Mouse (Mus musculus) intestine, postnatal 0 days (tissue): ENCODE results near the gene Btbd9. TPM values are rescaled to one million over a fixed set of nuclear protein-coding genes. Genes with fewer than 3 reads are reported as not detected.
A peak's percentile ranks its signal among the peaks of the same experiment; 100 is the strongest.
"Not testable (repeated sequence)": the region's sequence is repeated elsewhere in the genome, so short reads cannot be mapped to it uniquely, and the experiment has no call there.

ENCODE experiments used
- ATAC-seq: fragments of 200-750 bp; cut with Nextera tagmentation; 2 replicates; pipeline ENCODE4 v1.8.0; 2017; ENCODE audit warnings: mild to moderate bottlenecking, moderate TSS enrichment, moderate library complexity
- H3K27ac ChIP-seq: fragments of 300-500 bp; sonication (generic); 2 replicates; pipeline ENCODE4 v1.5.1; 2014; ENCODE audit warnings: mild to moderate bottlenecking, low read depth, low read length, moderate library complexity
- H3K27me3 ChIP-seq: fragments of 300-500 bp; sonication (generic); replicated peaks from 2 replicates; pipeline ENCODE4 v1.6.1; 2014; ENCODE audit warnings: low read length, mixed read lengths; ENCODE audit not compliant: control insufficient read depth, insufficient read depth
- H3K36me3 ChIP-seq: fragments of 300-500 bp; sonication (generic); 2 replicates; pipeline ENCODE4 v1.6.1; 2014; ENCODE audit warnings: mild to moderate bottlenecking, moderate library complexity; ENCODE audit not compliant: control insufficient read depth, insufficient read depth
- H3K4me1 ChIP-seq: fragments of 300-500 bp; sonication (generic); replicated peaks from 2 replicates; pipeline ENCODE4 v1.6.1; 2014; ENCODE audit warnings: antibody characterized with exemption, low read length, mixed read lengths; ENCODE audit not compliant: control insufficient read depth, insufficient read depth
- H3K4me2 ChIP-seq: fragments of 300-500 bp; sonication (generic); replicated peaks from 2 replicates; pipeline ENCODE4 v1.6.1; 2014; ENCODE audit warnings: low read depth, mild to moderate bottlenecking, moderate library complexity
- H3K4me3 ChIP-seq: fragments of 300-500 bp; sonication (generic); 2 replicates; pipeline ENCODE4 v1.5.1; 2014; ENCODE audit warnings: low read depth, low read length
- H3K9ac ChIP-seq: fragments of 300-500 bp; sonication (generic); 2 replicates; pipeline ENCODE4 v1.6.1; 2014; ENCODE audit warnings: mild to moderate bottlenecking, low read depth, low read length
- H3K9me3 ChIP-seq: fragments of 300-500 bp; sonication (generic); 2 replicates; pipeline ENCODE4 v1.6.1; 2016; ENCODE audit warnings: mixed run types; ENCODE audit not compliant: control insufficient read depth
- CTCF ChIP-seq: sonication (generic); IDR thresholded peaks from 2 replicates; pipeline ENCODE4 v1.5.1; 2016; ENCODE audit warnings: low read depth, mild to moderate bottlenecking, control low read depth, antibody characterized with exemption, moderate library complexity
- WGBS: fragments of 180-500 bp; shearing (Covaris S2); extraction: QIAGEN DNeasy Blood & Tissue Kit; methylation state at CpG from one replicate; pipeline ENCODE4 v1.1.7; 2014; 5-methylcytosine and 5-hydroxymethylcytosine counted together
- polyA plus RNA-seq: library from polyadenylated mRNA; unstranded; fragments of >200 nt; fragmentation: Nextera tagmentation; extraction: Ambion mirVana; gene quantifications from 2 replicates; pipeline ENCODE4 v1.2.1, GENCODE M21; 2015

Btbd9 gene
- 35.9 and 42.6 TPM in 2 replicates for polyA plus RNA-seq

DNA sequence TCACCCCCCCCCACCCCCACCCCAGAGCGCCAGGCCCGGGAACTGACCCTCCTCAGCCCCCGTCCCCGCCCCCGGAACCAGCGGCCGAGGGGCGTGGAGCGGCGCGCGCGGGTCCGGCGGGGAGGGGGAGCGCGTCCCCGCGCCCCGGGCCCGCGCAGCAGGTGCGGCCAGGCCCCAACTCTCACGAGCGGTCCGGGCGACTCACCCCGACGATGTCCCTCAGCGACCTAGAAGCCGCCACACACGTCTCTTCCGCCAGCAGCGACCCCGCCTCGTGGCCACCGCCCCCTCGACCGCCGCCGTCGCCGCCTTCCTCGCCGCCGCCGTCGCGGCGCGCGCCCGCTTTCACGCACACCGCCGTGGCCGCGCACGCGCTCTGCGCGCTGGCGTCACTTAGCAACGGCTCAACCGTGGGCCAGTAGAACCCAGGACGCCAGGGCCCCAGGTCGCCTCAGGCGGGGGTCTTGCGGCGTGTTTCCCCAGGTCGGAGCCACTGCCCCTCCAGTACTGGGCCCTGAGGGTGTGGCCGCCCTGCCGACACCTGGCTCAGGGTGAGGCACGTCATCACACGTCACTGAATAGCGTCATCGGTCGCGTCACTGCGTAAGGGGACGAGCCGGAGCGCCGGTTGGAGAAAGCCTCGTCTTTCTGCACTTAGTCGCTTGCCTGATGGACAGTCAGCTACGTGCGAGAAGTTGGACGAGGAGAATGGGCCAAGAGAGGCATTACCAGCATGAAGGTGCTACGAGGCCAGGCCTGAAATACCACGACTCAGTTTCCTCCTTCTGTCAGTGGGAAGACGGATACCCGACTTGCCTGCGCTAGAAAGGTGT lies at the start of gene Btbd9:
Btbd9 (minus strand) TSS at position 548 of the 833 bp plus-strand sequence.
- H3K9ac ChIP-seq = peak within 1 kb of the TSS; percentile 74
- WGBS = under 1% methylated on average over 73 of the region's 94 CpGs

DNA sequence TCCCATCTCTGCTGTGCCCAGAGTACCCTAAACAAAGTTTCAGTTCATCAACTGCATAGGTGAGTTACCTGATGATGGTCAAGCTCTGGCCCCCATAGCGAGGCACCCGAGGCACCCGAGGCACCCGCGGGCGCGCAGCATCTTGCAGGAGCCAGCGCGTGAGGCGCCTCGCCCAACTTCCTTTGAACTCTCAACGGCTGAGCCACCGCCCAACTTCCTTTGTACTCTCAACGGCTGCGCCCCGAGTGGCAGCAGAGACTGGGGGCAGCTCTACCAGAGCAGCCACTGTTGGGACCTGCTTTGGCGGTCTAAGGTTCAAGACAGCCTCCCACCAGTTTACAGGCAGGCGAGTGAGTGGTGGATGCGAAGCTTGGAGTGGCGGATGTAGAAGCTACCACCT lies 47.8 kb upstream of the Btbd9 start, which contains the start of gene Dnah8:
Dnah8 (plus strand) TSS at position 223 of the 400 bp plus-strand sequence.
- not testable (repeated sequence) for H3K9ac ChIP-seq, H3K36me3 ChIP-seq, H3K27me3 ChIP-seq, H3K9me3 ChIP-seq, H3K4me1 ChIP-seq, H3K4me2 ChIP-seq, H3K4me3 ChIP-seq, H3K27ac ChIP-seq
- no CpG with 5 or more reads among the region's 20 CpGs for WGBS
- peak; percentile 38; the same call in 1 of the 2 replicates for ATAC-seq

More for the DNA sequence above, at the start of gene Btbd9:
- no peak for TF ChIP-seq CTCF
- Histone ChIP-seq H3K9me3 (no peaks in the 10 kb centered on the region), H3K4me3 (peak within 1 kb of the TSS; percentile 89), H3K36me3 (no peaks in the 10 kb centered on the region), H3K4me1 (peaks cover 11% of the 10 kb centered on the region; the same call in 1 of the 2 replicates), H3K27me3 (no peaks in the 10 kb centered on the region), H3K4me2 (peak within 1 kb of the TSS; percentile 85), H3K27ac (peak within 1 kb of the TSS; percentile 83)
- peak; percentile 90 for ATAC-seq

DNA sequence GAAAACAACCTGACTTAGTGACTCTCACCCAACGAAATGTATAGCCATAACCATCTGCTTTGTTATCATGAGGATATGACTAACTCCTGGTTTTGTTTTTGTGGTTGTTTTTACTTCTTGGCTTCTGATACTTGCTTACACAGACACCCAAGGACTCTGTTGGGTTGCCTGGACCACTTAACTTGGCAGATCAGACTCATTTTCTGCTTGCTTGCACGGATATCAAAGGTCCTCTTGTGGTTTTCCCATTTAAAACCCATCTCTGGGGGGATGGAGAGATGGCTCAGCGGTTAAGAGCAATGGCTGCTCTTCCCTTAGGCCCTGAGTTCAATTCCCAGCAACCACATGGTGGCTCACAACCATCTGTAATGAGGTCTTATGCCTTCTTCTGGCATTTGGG lies 46.9 kb upstream of the Btbd9 start:
- Histone ChIP-seq H3K36me3 (no peaks in the 10 kb centered on the region), H3K9ac (no peak overlapping the region), H3K4me3 (no peak overlapping the region), H3K4me1 (peaks cover 4% of the 10 kb centered on the region; the same call in 1 of the 2 replicates), H3K27ac (no peak overlapping the region), H3K9me3 (no peaks in the 10 kb centered on the region), H3K27me3 (no peaks in the 10 kb centered on the region), H3K4me2 (no peak overlapping the region)
- no peak for ATAC-seq
- WGBS = 84% methylated on average over 3 of the region's 3 CpGs
- no peak for TF ChIP-seq CTCF

DNA sequence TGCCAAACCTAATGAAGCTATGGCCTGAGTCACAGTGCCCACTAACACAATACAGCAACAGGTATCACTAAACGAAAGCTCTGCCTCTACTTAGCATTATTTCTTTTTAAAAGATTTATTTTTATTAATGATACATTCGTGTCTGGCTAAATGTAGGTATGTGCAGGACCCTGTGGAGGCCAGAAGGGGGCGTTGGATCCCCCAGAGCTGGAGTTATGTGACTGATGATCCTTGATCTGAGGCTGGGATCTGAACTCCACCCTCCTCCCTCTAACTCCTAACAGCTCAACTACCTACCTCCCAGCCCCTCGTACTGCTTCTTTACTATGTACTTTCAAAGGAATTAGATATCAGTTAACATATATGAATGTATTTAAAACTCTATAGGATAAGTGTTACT lies 45.2 kb upstream of the Btbd9 start:
- ATAC-seq = no peak
- no peak overlapping the region for H3K4me2 ChIP-seq
- H3K4me3 ChIP-seq = no peak overlapping the region
- WGBS = 69% methylated on average over 4 of the region's 4 CpGs
- no peaks in the 10 kb centered on the region for H3K27me3 ChIP-seq
- H3K4me1 ChIP-seq = peaks cover 4% of the 10 kb centered on the region; the same call in 1 of the 2 replicates
- peak; percentile 21; the same call in 1 of the 2 replicates for TF ChIP-seq CTCF
- no peaks in the 10 kb centered on the region for H3K9me3 ChIP-seq
- no peak overlapping the region for H3K9ac ChIP-seq
- H3K36me3 ChIP-seq = no peaks in the 10 kb centered on the region
- H3K27ac ChIP-seq = no peak overlapping the region

DNA sequence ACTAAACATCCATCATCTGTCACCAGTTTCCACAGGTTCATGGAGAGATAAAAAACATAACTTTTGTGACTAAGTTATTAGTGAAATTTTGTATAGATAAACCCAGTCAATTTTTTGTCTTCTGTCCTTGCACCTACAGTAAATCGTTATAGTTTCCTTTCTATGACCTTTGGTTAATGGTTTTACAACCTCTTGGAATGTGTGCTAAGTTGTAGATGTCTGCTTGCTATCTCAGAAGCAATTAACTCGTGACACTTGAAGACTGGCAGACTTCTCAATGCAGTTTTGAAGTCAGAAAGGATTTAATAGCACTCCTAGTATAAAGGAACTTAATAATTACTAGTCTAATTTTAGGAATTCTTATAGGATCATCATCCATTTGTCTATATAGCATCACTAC lies 44.3 kb upstream of the Btbd9 start:
- ATAC-seq = peak; percentile 42; the same call in 1 of the 2 replicates
- H3K27ac ChIP-seq = no peak overlapping the region
- H3K9ac ChIP-seq = no peak overlapping the region
- H3K4me3 ChIP-seq = no peak overlapping the region
- WGBS = 7% methylated on average over 2 of the region's 2 CpGs
- no peaks in the 10 kb centered on the region for H3K36me3 ChIP-seq
- H3K9me3 ChIP-seq = no peaks in the 10 kb centered on the region
- H3K4me2 ChIP-seq = no peak overlapping the region
- no peaks in the 10 kb centered on the region for H3K27me3 ChIP-seq
- peaks cover 4% of the 10 kb centered on the region; the same call in 1 of the 2 replicates for H3K4me1 ChIP-seq
- no peak for TF ChIP-seq CTCF

DNA sequence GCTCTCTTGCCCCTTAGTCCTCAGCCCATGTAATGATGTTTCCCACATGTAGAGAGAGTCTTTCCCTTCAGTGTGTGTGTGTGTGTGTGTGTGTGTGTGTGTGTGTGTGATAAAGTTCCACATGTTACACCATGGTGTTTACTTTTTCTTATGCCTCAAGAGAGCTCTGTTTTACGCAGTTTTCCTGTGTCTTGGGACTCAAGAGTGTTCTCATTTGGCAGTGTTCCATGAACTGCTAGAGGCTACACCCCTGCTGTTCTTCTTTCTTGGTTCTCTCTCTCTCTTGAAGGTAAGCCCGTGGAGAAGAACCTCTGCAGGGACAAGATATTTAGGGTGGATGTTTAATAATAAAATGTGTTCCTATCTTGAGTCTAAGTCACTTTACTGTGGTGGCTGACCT lies 42.9 kb upstream of the Btbd9 start:
- Histone ChIP-seq H3K4me1 (peaks cover 4% of the 10 kb centered on the region; the same call in 1 of the 2 replicates), H3K9me3 (no peaks in the 10 kb centered on the region), H3K4me2 (no peak overlapping the region), H3K9ac (no peak overlapping the region), H3K27me3 (no peaks in the 10 kb centered on the region), H3K27ac (no peak overlapping the region), H3K36me3 (no peaks in the 10 kb centered on the region), H3K4me3 (no peak overlapping the region)
- ATAC-seq = no peak
- TF ChIP-seq CTCF = no peak
- 20% methylated on average over 2 of the region's 2 CpGs for WGBS
